Mouse (Mus musculus) intestine, embryonic 14.5 days (tissue): ENCODE measurements around the gene Zfp663. TPM values are rescaled to one million over a fixed set of nuclear protein-coding genes. Genes with fewer than 3 reads are reported as not detected.

Experiments
- ATAC-seq: fragments of 200-750 bp; cut with Nextera tagmentation; replicated peaks from 2 replicates; pipeline ENCODE4 v1.8.0; 2017; ENCODE audit warnings: low read depth, moderate number of reproducible peaks, moderate TSS enrichment, moderate library complexity; ENCODE audit not compliant: low FRiP score, low TSS enrichment
- DNase-seq: peaks from one replicate; pipeline ENCODE4 v3.0.0-alpha.2; 2018; ENCODE audit warnings: low spot score
- H3K27ac ChIP-seq: fragments of 300-500 bp; sonication (generic); 2 replicates; pipeline ENCODE4 v1.5.1; 2014; ENCODE audit warnings: low read depth, mild to moderate bottlenecking, control low read depth
- H3K27me3 ChIP-seq: fragments of 300-500 bp; sonication (generic); replicated peaks from 2 replicates; pipeline ENCODE4 v1.6.1; 2014; ENCODE audit warnings: low read length, control low read depth; ENCODE audit not compliant: control insufficient read depth, insufficient read depth
- H3K36me3 ChIP-seq: fragments of 300-500 bp; sonication (generic); 2 replicates; pipeline ENCODE4 v1.6.1; 2014; ENCODE audit warnings: low read length, control low read depth; ENCODE audit not compliant: control insufficient read depth, insufficient read depth
- H3K4me1 ChIP-seq: fragments of 300-500 bp; sonication (generic); replicated peaks from 2 replicates; pipeline ENCODE4 v1.6.1; 2014; ENCODE audit warnings: low read length, control low read depth, mixed read lengths; ENCODE audit not compliant: control insufficient read depth, insufficient read depth
- H3K4me2 ChIP-seq: fragments of 300-500 bp; sonication (generic); 2 replicates; pipeline ENCODE4 v1.6.1; 2014; ENCODE audit warnings: low read length
- H3K4me3 ChIP-seq: fragments of 300-500 bp; sonication (generic); 2 replicates; pipeline ENCODE4 v1.5.1; 2014; ENCODE audit warnings: low read depth, low read length, control low read depth, mixed read lengths
- H3K9ac ChIP-seq: fragments of 300-500 bp; sonication (generic); 2 replicates; pipeline ENCODE4 v1.6.1; 2014; ENCODE audit warnings: mild to moderate bottlenecking, low read length
- H3K9me3 ChIP-seq: fragments of 300-500 bp; sonication (generic); 2 replicates; pipeline ENCODE4 v1.6.1; 2016; ENCODE audit warnings: low read length, control low read depth; ENCODE audit not compliant: control insufficient read depth
- WGBS: fragments of 180-500 bp; shearing (Covaris S2); extraction: QIAGEN DNeasy Blood & Tissue Kit; methylation state at CpG from one replicate; pipeline ENCODE4 v1.1.7; 2014; 5-methylcytosine and 5-hydroxymethylcytosine counted together
- polyA plus RNA-seq: library from polyadenylated mRNA; unstranded; fragments of >200 nt; fragmentation: Nextera tagmentation; extraction: Ambion mirVana; gene quantifications from 2 replicates; pipeline ENCODE4 v1.2.1, GENCODE M21; 2014

Gene Zfp663
- polyA plus RNA-seq, 1 experiment from 2014 or later = 0.72 TPM

- Histone ChIP-seq H3K4me3 (0 out of 2 replicates have a peak overlapping the region, but pooled peaks have one; percentile 94), H3K4me1 (peaks cover 29% of the 10 kb centered on the region), H3K27ac (no peak overlapping the region), H3K27me3 (no peaks in the 10 kb centered on the region), H3K4me2 (peak overlapping the region; percentile 82), H3K9ac (no peak overlapping the region), H3K36me3 (no peaks in the 10 kb centered on the region), H3K9me3 (0 out of 2 replicates have a peak, but pooled peaks cover 3% of the 10 kb centered on the region)
- ATAC-seq = no peak
- no peak for DNase-seq
- 49% methylated on average over 7 of the region's 7 CpGs for WGBS
Observed at GRCm38 (mm10) chr2:165327386-165327785, 41.1 kb downstream of the Zfp663 start.

- WGBS = under 1% methylated on average over 52 of the region's 55 CpGs
- H3K36me3 ChIP-seq = no peaks in the 10 kb centered on the region
- peak within 1 kb of the TSS; percentile 86 for H3K9ac ChIP-seq
- H3K27me3 ChIP-seq = no peaks in the 10 kb centered on the region
- peak; percentile 98 for ATAC-seq
- peaks cover 32% of the 10 kb centered on the region for H3K4me1 ChIP-seq
- peak; percentile 98 for DNase-seq
- H3K27ac ChIP-seq = peak within 1 kb of the TSS; percentile 59; the same call in 1 of the 2 replicates
- peak within 1 kb of the TSS; percentile 92 for H3K4me2 ChIP-seq
- 0 out of 2 replicates have a peak, but pooled peaks cover 3% of the 10 kb centered on the region for H3K9me3 ChIP-seq
- H3K4me3 ChIP-seq = peak within 1 kb of the TSS; percentile 94
Observed at GRCm38 (mm10) chr2:165326304-165327190, 42.0 kb downstream of the Zfp663 start, which contains the start of gene Elmo2. Gene Elmo2 (minus strand): TSS chr2:165326479.

- Histone ChIP-seq H3K36me3 (no peaks in the 10 kb centered on the region), H3K4me3 (peak overlapping the region; percentile 94), H3K4me1 (peaks cover 40% of the 10 kb centered on the region), H3K4me2 (peak overlapping the region; percentile 92), H3K27me3 (no peaks in the 10 kb centered on the region), H3K27ac (peak overlapping the region; percentile 59; the same call in 1 of the 2 replicates), H3K9me3 (no peaks in the 10 kb centered on the region), H3K9ac (peak overlapping the region; percentile 86)
- under 1% methylated on average over 28 of the region's 30 CpGs for WGBS
- DNase-seq = no peak
- ATAC-seq = peak; percentile 41
Observed at GRCm38 (mm10) chr2:165325521-165326303, 42.8 kb downstream of the Zfp663 start.

GRCm38 (mm10) chr2:165323928-165324327 lies 44.6 kb downstream of the Zfp663 start:
- ATAC-seq (no peak), DNase-seq (no peak)
- no peak overlapping the region for H3K4me3 ChIP-seq
- H3K9ac ChIP-seq = no peak overlapping the region
- WGBS = 66% methylated on average over 5 of the region's 5 CpGs
- H3K27me3 ChIP-seq = no peaks in the 10 kb centered on the region
- peaks cover 40% of the 10 kb centered on the region for H3K4me1 ChIP-seq
- no peak overlapping the region for H3K27ac ChIP-seq
- H3K36me3 ChIP-seq = no peaks in the 10 kb centered on the region
- H3K9me3 ChIP-seq = no peaks in the 10 kb centered on the region
- no peak overlapping the region for H3K4me2 ChIP-seq

- no peak for ATAC-seq
- Histone ChIP-seq H3K36me3 (no peaks in the 10 kb centered on the region), H3K4me3 (no peak overlapping the region), H3K9me3 (no peaks in the 10 kb centered on the region), H3K4me1 (peaks cover 41% of the 10 kb centered on the region), H3K27me3 (no peaks in the 10 kb centered on the region), H3K9ac (no peak overlapping the region), H3K27ac (no peak overlapping the region), H3K4me2 (no peak overlapping the region)
- DNase-seq = no peak
- 75% methylated on average over 5 of the region's 5 CpGs for WGBS
Observed at GRCm38 (mm10) chr2:165323484-165323883, 45.0 kb downstream of the Zfp663 start.

GRCm38 (mm10) chr2:165321981-165322735 lies 46.4 kb downstream of the Zfp663 start:
- ATAC-seq = no peak
- no peak overlapping the region for H3K9ac ChIP-seq
- 88% methylated on average over 22 of the region's 22 CpGs for WGBS
- no peak overlapping the region for H3K4me3 ChIP-seq
- no peak for DNase-seq
- H3K27me3 ChIP-seq = no peaks in the 10 kb centered on the region
- no peak overlapping the region for H3K27ac ChIP-seq
- H3K36me3 ChIP-seq = no peaks in the 10 kb centered on the region
- H3K4me2 ChIP-seq = no peak overlapping the region
- H3K4me1 ChIP-seq = peaks cover 51% of the 10 kb centered on the region
- no peaks in the 10 kb centered on the region for H3K9me3 ChIP-seq

GRCm38 (mm10) chr2:165321381-165321888 lies 47.1 kb downstream of the Zfp663 start:
- WGBS = 68% methylated on average over 8 of the region's 8 CpGs

More at GRCm38 (mm10) chr2:165321381-165321888, 47.1 kb downstream of the Zfp663 start:
- 0 out of 2 replicates have a peak, but pooled peaks cover under 1% of the 10 kb centered on the region for H3K36me3 ChIP-seq
- no peak overlapping the region; the same call in 1 of the 2 replicates for H3K27ac ChIP-seq
- peaks cover 56% of the 10 kb centered on the region for H3K4me1 ChIP-seq
- peak overlapping the region; percentile 8; the same call in 1 of the 2 replicates for H3K4me2 ChIP-seq
- no peak for DNase-seq
- no peaks in the 10 kb centered on the region for H3K27me3 ChIP-seq
- H3K9ac ChIP-seq = no peak overlapping the region
- ATAC-seq = no peak
- H3K9me3 ChIP-seq = no peaks in the 10 kb centered on the region
- H3K4me3 ChIP-seq = no peak overlapping the region
